Mouse (Mus musculus): ENCODE results near the gene Itga6. TPM values are rescaled to one million over a fixed set of nuclear protein-coding genes. Genes with fewer than 3 reads are reported as not detected.

Itga6 gene
- polyA plus RNA-seq, 1 experiment from 2014 or later: 25.7 TPM

DNA sequence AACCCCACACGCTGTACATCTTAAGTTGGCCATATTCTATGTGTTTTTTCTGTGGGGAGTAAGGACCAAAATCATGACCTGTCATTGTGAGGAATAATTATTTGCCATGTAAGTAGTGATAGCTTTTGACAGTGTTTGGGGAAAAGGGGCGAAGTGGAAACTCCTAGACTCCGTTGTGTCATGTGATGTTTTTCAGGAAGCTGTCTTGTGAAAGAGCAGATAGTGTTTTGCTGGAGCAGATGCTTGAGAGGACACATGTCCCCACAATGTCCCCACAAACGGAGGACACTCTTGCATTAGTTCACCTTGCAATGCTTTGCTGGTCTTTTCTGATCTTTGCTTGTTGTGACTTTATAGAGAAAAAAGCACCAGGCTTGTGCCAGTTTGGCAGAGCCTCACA, 7.7 kb downstream of the Itga6 start:
- Histone ChIP-seq H3K4me1 (peaks cover 15% of the 10 kb centered on the region), H3K4me3 (no peak overlapping the region), H3K4me2 (replicated peaks) (no peak overlapping the region), H3K27me3 (no peaks in the 10 kb centered on the region), H3K36me3 (no peaks in the 10 kb centered on the region), H3K9me3 (no peaks in the 10 kb centered on the region), H3K27ac (replicated peaks) (no peak overlapping the region), H3K9ac (replicated peaks) (no peak overlapping the region)
- 91% methylated on average over 4 of the region's 4 CpGs for WGBS
- ATAC-seq (replicated peaks): no peak

DNA sequence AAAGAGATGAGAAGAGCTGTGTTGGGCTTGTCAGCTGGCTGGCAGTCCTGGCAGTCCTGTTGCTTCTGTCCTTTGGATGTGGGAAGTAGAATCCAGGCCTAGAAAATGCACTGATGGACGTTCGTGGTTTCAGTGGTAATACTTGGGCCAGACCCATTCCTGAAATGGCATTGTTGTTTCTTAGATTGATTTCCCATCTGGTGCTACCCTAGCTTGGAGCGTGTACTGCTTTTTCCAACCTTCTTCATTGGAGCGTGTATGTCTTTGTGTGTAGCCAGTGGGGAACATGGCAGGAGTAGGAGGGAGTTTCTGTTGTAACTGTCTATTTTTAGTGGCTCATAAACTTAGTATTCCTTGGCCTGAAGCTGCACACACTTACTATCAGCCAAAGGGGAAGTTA, 10.3 kb downstream of the Itga6 start:
- Histone ChIP-seq H3K27ac (replicated peaks) (no peak overlapping the region), H3K4me2 (replicated peaks) (no peak overlapping the region), H3K36me3 (no peaks in the 10 kb centered on the region), H3K27me3 (no peaks in the 10 kb centered on the region), H3K9ac (replicated peaks) (no peak overlapping the region), H3K4me1 (no peaks in the 10 kb centered on the region), H3K4me3 (no peak overlapping the region), H3K9me3 (no peaks in the 10 kb centered on the region)
- ATAC-seq (replicated peaks): no peak
- 88% methylated on average over 4 of the region's 4 CpGs for WGBS

DNA sequence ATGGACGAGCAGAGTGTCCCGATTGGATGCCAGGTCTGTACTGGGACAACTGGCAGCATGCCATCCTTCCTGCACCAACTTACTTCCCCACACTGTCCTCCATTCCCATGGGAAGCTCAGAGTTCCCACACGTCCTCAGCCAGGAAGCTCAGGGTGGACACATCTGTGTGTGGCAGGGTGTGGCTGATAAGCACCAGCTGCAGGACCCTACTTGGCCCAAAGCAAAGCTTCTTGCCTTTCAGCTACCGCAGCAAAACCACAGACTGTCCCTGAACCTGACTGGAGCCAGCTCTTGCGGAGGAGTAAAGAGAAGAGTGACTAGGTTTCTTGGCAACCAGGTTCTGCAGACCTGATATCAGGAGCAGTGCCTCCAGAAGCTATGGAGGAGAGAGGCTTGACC, 11.7 kb downstream of the Itga6 start:
- Histone ChIP-seq H3K4me2 (replicated peaks) (no peak overlapping the region), H3K9ac (replicated peaks) (no peak overlapping the region), H3K36me3 (no peaks in the 10 kb centered on the region), H3K27ac (replicated peaks) (no peak overlapping the region), H3K9me3 (no peaks in the 10 kb centered on the region), H3K4me3 (no peak overlapping the region), H3K27me3 (no peaks in the 10 kb centered on the region), H3K4me1 (no peaks in the 10 kb centered on the region)
- WGBS: 80% methylated on average over 5 of the region's 5 CpGs
- ATAC-seq (replicated peaks): no peak

DNA sequence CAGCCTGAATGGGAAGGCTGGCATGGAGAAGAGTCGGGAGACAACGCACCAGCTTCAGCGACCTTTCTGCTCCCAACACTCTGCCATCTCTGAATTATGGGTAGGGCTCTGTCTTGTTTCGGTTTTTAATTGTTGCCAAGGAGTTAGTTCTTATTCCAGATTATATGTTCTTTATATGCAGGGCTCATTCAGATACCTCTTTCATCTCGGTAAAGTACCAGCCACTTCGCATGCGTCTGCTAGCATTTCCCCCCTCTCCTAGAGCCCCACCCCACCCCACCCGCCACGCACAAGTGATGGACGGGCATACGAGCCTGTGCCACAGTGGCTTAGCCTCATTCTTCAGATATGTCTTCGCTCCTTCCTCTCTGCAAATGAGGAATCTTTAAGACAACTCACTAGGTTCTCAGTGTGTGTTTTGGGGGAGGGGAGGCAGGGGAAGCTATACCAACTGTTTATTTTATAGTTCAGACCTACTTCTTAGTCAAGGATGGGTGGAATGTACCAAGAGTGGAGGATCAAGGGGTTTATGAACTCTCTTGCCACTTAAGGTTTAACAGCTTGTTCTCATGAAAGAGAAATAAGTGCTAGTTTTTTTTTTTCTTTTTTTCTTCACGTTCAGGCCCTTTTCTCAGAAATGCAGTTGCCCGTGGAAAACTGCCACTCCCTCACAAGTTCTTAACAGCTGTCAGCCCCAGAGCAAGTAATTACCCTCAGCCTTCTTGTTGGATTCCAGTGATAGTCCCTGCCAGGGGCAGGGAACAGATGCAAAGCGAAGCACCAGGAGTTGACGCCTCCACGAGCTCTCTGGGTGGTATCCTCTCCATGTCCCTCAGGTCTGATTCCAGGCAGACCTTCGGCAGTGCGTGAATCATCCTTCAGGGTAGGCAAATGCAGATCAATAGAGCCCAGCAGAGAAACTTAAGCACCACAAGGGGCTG, 13.4 kb downstream of the Itga6 start:
- Histone ChIP-seq H3K4me1 (no peaks in the 10 kb centered on the region), H3K4me2 (replicated peaks) (no peak overlapping the region), H3K4me3 (no peak overlapping the region), H3K27ac (replicated peaks) (no peak overlapping the region), H3K27me3 (no peaks in the 10 kb centered on the region), H3K9me3 (no peaks in the 10 kb centered on the region), H3K36me3 (no peaks in the 10 kb centered on the region), H3K9ac (replicated peaks) (no peak overlapping the region)
- WGBS: 64% methylated on average over 19 of the region's 19 CpGs
- no peak for ATAC-seq (replicated peaks)

DNA sequence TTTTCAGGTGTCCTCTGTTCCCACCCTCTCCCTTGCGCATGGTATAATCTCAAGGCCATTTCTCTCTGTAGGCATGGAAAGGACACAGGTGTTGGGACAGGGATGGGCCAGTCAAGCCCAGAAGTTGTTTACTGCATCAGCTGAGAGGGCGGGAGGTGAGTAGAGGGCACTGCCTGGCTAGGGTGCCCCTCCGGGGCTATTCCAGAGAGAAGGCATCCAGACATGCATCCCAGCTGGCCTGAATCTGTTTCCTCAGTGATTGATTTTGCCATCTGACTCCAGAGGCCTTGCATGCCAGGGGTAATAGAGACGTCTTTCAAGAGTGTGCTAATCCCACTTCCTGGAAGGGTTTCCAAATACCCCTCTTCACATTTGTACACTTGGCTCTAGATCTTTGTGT, 14.7 kb downstream of the Itga6 start:
- Histone ChIP-seq H3K27ac (replicated peaks) (no peak overlapping the region), H3K9me3 (no peaks in the 10 kb centered on the region), H3K9ac (replicated peaks) (no peak overlapping the region), H3K4me2 (replicated peaks) (no peak overlapping the region), H3K4me3 (no peak overlapping the region), H3K36me3 (no peaks in the 10 kb centered on the region), H3K4me1 (no peaks in the 10 kb centered on the region), H3K27me3 (no peaks in the 10 kb centered on the region)
- no peak for ATAC-seq (replicated peaks)
- 76% methylated on average over 4 of the region's 4 CpGs for WGBS

DNA sequence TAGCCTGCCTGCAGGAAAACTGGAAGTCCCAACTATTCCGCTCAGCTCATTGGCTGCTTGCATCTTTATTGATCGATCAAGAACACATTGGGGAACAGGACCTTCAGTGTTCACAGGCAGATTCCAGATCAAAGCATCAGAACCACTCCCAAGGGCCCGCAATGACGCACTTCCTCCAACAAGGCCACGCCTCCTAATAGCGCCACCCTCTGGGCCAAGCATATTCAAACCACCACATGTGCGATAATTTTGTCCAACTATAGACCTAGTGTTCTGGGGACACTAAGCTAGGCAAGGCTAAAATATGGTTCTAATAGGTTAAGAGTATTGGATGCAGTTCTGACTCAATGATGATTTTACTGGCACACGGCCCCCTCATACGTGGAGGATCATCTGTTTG, 15.7 kb downstream of the Itga6 start:
- Histone ChIP-seq H3K4me1 (no peaks in the 10 kb centered on the region), H3K9ac (replicated peaks) (no peak overlapping the region), H3K27ac (replicated peaks) (no peak overlapping the region), H3K9me3 (no peaks in the 10 kb centered on the region), H3K36me3 (no peaks in the 10 kb centered on the region), H3K27me3 (no peaks in the 10 kb centered on the region), H3K4me2 (replicated peaks) (no peak overlapping the region), H3K4me3 (no peak overlapping the region)
- 97% methylated on average over 9 of the region's 9 CpGs for WGBS
- ATAC-seq (replicated peaks): no peak

DNA sequence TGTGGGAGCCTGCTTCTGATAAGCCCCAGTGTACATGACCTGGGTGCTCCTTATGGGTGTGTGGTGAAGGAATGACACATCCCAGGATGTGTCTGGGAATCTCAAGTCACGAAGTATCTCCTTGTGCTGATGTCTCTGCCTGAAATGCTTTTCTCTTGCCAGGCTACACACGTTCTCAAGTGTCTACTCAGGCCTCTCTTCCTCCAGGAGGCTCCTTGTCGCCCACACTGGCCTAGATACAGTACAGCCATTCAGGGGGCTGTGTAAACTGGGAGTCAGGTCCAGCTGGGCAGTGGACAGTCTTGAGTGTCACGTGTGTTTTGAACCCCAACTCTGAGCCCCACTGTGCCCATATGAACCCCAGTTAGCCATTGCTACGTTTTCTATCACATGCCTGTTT, 19.1 kb downstream of the Itga6 start:
- no peaks in the 10 kb centered on the region for H3K9me3 ChIP-seq
- H3K27me3 ChIP-seq: no peaks in the 10 kb centered on the region
- WGBS: 83% methylated on average over 5 of the region's 5 CpGs
- H3K9ac ChIP-seq (replicated peaks): no peak overlapping the region
- no peaks in the 10 kb centered on the region for H3K4me1 ChIP-seq
- H3K4me3 ChIP-seq: no peak overlapping the region
- H3K4me2 ChIP-seq (replicated peaks): no peak overlapping the region
- no peak for ATAC-seq (replicated peaks)
- H3K27ac ChIP-seq (replicated peaks): no peak overlapping the region
- H3K36me3 ChIP-seq: no peaks in the 10 kb centered on the region

DNA sequence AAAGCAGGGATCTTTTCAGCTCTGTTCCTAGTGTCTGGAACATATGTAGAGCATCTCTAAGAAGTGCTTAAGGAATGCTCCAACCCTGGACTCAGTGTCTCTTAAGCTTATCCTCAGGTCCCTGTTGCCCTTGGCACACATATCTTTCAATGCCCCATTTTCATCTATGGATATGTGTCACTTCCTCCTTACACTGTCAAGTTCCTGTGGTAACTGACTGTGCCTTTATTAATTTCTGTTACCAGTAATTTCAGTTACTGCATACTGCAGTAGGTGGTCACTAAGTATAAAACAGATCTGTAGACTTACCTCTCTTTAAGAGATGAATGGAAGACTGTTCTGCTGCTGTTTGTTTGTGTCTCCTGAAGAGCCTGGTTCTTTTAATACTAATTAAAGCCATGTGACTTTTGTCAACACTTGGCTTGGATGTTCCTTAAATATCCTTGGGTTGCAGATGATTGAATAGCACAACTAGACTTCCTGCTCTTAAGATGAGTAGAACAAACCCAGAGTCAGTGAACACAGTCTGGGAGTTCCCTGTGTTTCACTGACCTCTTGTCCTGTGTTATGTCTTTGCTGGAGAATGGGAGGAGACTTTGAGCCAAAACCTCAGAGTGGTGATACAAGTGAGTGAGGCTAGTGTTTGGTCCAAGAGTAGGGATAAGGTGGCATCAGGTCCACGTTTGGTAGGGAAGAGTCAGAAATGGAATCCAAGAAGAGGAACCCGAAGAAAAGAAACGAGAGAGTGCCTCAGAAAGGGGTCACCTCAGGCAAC, 19.7 kb downstream of the Itga6 start:
- Histone ChIP-seq H3K4me3 (no peak overlapping the region), H3K9ac (replicated peaks) (no peak overlapping the region), H3K36me3 (no peaks in the 10 kb centered on the region), H3K4me2 (replicated peaks) (no peak overlapping the region), H3K27ac (replicated peaks) (no peak overlapping the region), H3K9me3 (no peaks in the 10 kb centered on the region), H3K4me1 (no peaks in the 10 kb centered on the region), H3K27me3 (no peaks in the 10 kb centered on the region)
- ATAC-seq (replicated peaks): no peak
- WGBS: 93% methylated on average over 3 of the region's 3 CpGs

DNA sequence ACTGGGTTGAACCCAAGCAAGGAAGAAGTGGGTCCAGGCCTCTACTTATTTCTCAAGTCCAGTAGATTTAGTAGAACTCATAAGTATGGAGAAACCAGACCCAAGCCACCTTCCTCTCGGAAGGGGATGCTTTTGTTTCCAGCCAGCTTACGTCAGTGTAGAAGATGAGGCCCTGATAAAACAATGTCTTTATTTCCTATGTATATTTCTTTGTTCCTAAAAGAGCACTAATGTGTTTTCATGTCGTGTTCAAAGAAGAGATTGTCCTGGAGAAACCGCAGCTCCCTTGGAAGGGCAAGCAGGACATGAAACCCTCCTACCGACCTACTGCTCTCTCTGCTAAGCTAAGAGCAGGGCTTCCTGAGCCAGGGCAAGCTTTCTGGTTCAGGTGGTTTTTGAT, 20.6 kb downstream of the Itga6 start:
- 87% methylated on average over 5 of the region's 5 CpGs for WGBS
- no peaks in the 10 kb centered on the region for H3K27me3 ChIP-seq
- no peak for ATAC-seq (replicated peaks)
- no peak overlapping the region for H3K4me2 ChIP-seq (replicated peaks)
- H3K4me3 ChIP-seq: no peak overlapping the region
- no peaks in the 10 kb centered on the region for H3K36me3 ChIP-seq
- no peak overlapping the region for H3K27ac ChIP-seq (replicated peaks)
- H3K9ac ChIP-seq (replicated peaks): no peak overlapping the region
- no peaks in the 10 kb centered on the region for H3K4me1 ChIP-seq
- no peaks in the 10 kb centered on the region for H3K9me3 ChIP-seq

DNA sequence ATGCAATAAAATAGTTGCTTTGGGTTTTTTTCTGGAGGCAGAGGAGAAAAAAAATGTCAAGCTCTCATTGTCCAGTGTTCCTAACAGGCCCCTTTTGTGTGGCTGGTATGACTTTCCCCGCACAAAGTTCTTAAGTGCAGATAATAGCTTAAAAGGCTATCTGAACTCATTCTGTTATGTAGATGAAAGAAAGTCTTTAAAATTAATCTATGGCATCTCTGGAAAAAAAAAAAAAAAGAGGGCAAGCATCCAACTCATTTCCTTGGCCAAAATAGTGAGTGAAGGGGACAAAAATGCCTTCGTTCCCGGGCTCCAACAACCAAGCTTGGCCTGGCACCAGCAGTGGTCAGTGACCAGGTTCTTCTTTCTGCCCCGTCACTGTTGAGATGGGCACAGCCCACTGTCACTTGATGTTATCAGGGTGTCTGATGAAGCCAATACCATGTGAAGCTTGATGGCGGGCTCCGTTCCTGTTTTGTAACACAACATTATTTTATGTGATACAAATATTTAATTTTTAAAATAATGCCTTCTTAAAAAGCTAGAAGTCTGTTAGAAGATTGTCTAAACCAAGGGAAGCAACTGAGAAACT, 21.7 kb downstream of the Itga6 start:
- Histone ChIP-seq H3K9me3 (no peaks in the 10 kb centered on the region), H3K4me1 (no peaks in the 10 kb centered on the region), H3K27ac (replicated peaks) (no peak overlapping the region), H3K9ac (replicated peaks) (no peak overlapping the region), H3K36me3 (no peaks in the 10 kb centered on the region), H3K4me3 (no peak overlapping the region), H3K4me2 (replicated peaks) (no peak overlapping the region), H3K27me3 (no peaks in the 10 kb centered on the region)
- WGBS: 72% methylated on average over 6 of the region's 6 CpGs
- no peak for ATAC-seq (replicated peaks)

DNA sequence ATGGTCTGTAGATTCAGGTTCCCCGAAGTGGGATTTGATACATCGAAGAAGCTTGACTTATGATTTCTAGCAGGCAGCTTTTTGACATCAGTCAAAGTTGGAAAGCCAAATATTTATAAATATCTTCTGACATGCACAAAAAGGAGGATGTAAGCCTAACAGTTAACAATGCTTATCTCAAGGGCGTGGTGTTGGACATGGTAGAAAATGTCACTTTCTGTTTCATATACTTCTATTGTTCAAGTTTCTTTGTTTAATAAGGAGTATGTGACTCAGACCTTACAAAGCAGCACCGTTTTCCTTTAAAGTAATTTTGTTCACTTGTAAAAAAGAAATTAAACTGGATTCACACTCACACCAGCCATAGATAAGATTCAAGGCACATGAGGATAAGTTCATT, 26.3 kb downstream of the Itga6 start:
- Histone ChIP-seq H3K27ac (replicated peaks) (no peak overlapping the region), H3K27me3 (no peaks in the 10 kb centered on the region), H3K9me3 (no peaks in the 10 kb centered on the region), H3K4me3 (no peak overlapping the region), H3K36me3 (no peaks in the 10 kb centered on the region), H3K4me2 (replicated peaks) (no peak overlapping the region), H3K9ac (replicated peaks) (no peak overlapping the region), H3K4me1 (peaks cover 17% of the 10 kb centered on the region)
- WGBS: 87% methylated on average over 4 of the region's 4 CpGs
- ATAC-seq (replicated peaks): no peak

DNA sequence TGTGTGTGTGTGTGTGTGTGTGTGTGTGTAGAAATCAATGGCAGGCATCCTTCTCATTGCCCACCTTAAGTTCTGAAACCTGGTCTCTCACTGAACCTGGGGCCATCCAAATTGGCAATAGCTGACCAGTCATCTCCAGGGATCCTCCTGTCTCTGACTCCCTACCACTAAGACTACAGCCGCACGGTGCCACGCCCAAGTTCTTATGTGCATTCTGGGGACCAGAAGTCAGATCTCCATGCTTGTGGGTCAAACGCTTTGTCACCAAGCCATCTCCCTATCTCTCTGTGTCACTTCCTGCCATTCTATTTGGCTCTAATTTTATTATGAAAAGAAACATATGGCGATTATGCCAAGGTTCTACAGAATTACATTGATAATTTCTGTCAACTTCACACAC, 28.3 kb downstream of the Itga6 start:
- no peak overlapping the region for H3K4me2 ChIP-seq (replicated peaks)
- H3K4me3 ChIP-seq: no peak overlapping the region
- no peaks in the 10 kb centered on the region for H3K27me3 ChIP-seq
- H3K4me1 ChIP-seq: peaks cover 17% of the 10 kb centered on the region
- WGBS: 92% methylated on average over 5 of the region's 5 CpGs
- no peak overlapping the region for H3K27ac ChIP-seq (replicated peaks)
- no peaks in the 10 kb centered on the region for H3K36me3 ChIP-seq
- no peak overlapping the region for H3K9ac ChIP-seq (replicated peaks)
- no peaks in the 10 kb centered on the region for H3K9me3 ChIP-seq
- ATAC-seq (replicated peaks): no peak
